Mouse (Mus musculus) midbrain, embryonic 12.5 days (tissue): ENCODE data around the gene Kmt2b. TPM values are rescaled to one million over a fixed set of nuclear protein-coding genes. Genes with fewer than 3 reads are reported as not detected.
A peak's percentile ranks its signal among the peaks of the same experiment; 100 is the strongest.

Experiments
- ATAC-seq: fragments of 200-750 bp; cut with Nextera tagmentation; 2 replicates; pipeline ENCODE4 v1.8.0; 2017; ENCODE audit warnings: low read depth, moderate TSS enrichment, moderate library complexity; ENCODE audit not compliant: low FRiP score
- H3K27ac ChIP-seq: fragments of 300-500 bp; sonication (generic); replicated peaks from 2 replicates; pipeline ENCODE4 v1.5.1; 2016; ENCODE audit warnings: mild to moderate bottlenecking
- H3K27me3 ChIP-seq: fragments of 300-500 bp; sonication (generic); 2 replicates; pipeline ENCODE4 v1.6.1; 2016; ENCODE audit warnings: mild to moderate bottlenecking
- H3K36me3 ChIP-seq: fragments of 300-500 bp; sonication (generic); 2 replicates; pipeline ENCODE4 v1.6.1; 2016
- H3K4me1 ChIP-seq: fragments of 300-500 bp; sonication (generic); 2 replicates; pipeline ENCODE4 v1.6.1; 2016
- H3K4me2 ChIP-seq: fragments of 300-500 bp; sonication (generic); replicated peaks from 2 replicates; pipeline ENCODE4 v1.6.1; 2016; ENCODE audit warnings: mild to moderate bottlenecking, moderate library complexity
- H3K4me3 ChIP-seq: fragments of 300-500 bp; sonication (generic); 2 replicates; pipeline ENCODE4 v1.5.1; 2016; ENCODE audit warnings: mild to moderate bottlenecking
- H3K9ac ChIP-seq: fragments of 300-500 bp; sonication (generic); replicated peaks from 2 replicates; pipeline ENCODE4 v1.6.1; 2016; ENCODE audit warnings: mild to moderate bottlenecking, moderate library complexity
- H3K9me3 ChIP-seq: fragments of 300-500 bp; sonication (generic); 2 replicates; pipeline ENCODE4 v1.6.1; 2016; ENCODE audit warnings: mild to moderate bottlenecking
- WGBS: fragments of 180-500 bp; shearing (Covaris S2); methylation state at CpG from one replicate; pipeline ENCODE4 v1.1.7; 2016; 5-methylcytosine and 5-hydroxymethylcytosine counted together
- polyA plus RNA-seq: library from polyadenylated mRNA; unstranded; fragments of >200 nt; fragmentation: Nextera tagmentation; extraction: Ambion mirVana; gene quantifications from 2 replicates; pipeline ENCODE4 v1.2.1, GENCODE M21; 2016

The Kmt2b gene
- polyA plus RNA-seq, 1 experiment from 2014 or later: 13.6 TPM

DNA sequence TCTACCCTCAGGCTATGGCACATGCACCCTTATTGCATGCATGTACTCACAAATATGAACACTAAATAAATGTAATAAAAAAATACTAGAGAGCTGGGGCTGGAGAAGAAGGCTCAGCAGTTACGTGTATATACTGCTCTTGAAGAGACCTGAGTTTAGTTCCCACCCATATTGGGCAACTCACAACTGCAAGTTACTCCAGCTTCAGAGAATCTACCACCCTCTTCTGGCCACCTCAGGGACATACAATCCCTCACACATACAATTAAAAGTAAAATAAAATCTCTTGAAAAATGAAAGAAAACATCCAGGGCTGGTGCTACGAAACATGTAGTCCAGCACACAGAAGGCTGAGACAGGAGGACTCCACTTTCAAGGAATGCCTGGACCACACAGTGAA, 25.9 kb upstream of the Kmt2b start:
- Histone ChIP-seq H3K9ac (no peak overlapping the region), H3K4me1 (no peaks in the 10 kb centered on the region), H3K9me3 (no peaks in the 10 kb centered on the region), H3K27ac (no peak overlapping the region), H3K27me3 (no peaks in the 10 kb centered on the region; the same call in 1 of the 2 replicates), H3K4me2 (no peak overlapping the region), H3K36me3 (peaks cover 42% of the 10 kb centered on the region), H3K4me3 (no peak overlapping the region)
- no peak for ATAC-seq
- WGBS: 85% methylated on average over 2 of the region's 2 CpGs

DNA sequence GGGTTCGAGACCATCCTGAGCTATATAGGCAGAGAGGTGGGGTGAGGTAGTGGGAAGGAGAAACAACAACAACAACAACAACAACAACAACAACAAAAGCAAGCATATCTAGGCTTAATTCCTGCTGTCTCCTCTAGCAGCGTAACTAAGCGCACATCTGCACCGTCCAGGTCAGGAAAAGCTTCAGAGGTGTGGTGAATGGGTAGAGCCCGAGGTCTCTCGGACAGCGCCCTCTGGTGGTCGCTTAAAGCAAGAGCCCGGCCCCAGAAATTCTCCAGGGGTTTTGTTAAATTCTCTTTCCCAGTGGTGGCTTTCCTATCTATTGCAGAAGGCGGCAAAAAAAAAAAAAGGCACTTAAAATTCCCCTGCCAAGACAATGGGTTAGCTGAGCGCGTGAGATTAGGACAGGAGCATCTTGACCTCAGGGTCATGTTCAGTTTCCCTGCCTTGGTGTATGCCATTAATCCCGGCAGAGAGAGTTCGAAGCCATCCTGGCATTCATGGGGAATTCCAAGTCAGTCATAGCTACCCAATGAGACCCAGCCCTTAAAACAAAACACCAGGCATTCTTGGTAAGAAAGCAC, 25.1 kb upstream of the Kmt2b start:
- WGBS: 20% methylated on average over 14 of the region's 14 CpGs
- H3K27me3 ChIP-seq: no peaks in the 10 kb centered on the region; the same call in 1 of the 2 replicates
- H3K4me2 ChIP-seq: no peak overlapping the region
- H3K4me3 ChIP-seq: no peak overlapping the region
- no peak overlapping the region for H3K9ac ChIP-seq
- H3K4me1 ChIP-seq: no peaks in the 10 kb centered on the region
- H3K27ac ChIP-seq: no peak overlapping the region
- H3K36me3 ChIP-seq: peaks cover 34% of the 10 kb centered on the region
- H3K9me3 ChIP-seq: no peaks in the 10 kb centered on the region
- ATAC-seq: no peak

DNA sequence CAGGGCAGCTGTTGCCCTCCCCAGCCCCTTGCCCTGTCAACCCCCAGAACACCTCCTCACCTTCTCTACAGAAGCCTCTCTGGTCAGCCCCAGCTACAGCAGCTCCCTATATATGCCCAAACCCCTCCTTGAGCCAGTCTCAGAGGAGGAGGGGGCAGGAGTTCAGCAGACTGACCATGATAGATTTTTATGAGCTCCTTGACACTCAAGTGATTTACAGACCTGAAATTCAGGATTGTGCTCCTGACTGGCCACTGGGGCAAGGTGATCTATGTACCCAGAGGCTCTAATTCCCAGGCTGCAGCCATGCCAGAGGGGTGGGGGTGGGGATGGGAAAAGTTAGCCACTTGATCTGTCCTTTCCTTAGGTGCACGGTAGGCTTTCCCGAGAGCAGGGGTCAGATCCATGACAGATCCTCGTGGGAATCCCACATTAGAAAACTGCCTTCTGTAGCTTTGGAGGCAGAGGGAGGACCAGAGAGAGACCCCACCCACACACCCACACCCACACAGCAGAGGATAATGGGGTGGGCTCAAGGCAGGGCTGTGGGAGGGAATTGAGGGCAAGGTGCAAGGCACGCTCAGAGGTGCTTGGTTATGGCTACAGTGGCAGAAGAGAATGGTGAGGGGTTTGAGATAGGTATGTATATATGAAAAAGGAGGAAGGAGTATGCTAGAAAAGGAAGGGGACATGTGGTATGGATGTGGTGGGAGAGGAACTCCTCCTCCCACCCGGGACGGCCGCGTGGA, 24.3 kb upstream of the Kmt2b start, which contains the start of gene Upk1a:
Gene Upk1a, minus strand, starts transcription at position 194 of the 749 bp plus-strand sequence.
- ATAC-seq: no peak
- no peak within 1 kb of the TSS for H3K4me2 ChIP-seq
- no peaks in the 10 kb centered on the region for H3K9me3 ChIP-seq
- no peak within 1 kb of the TSS for H3K27ac ChIP-seq
- no peaks in the 10 kb centered on the region; the same call in 1 of the 2 replicates for H3K27me3 ChIP-seq
- 78% methylated on average over 8 of the region's 8 CpGs for WGBS
- H3K4me3 ChIP-seq: no peak within 1 kb of the TSS
- H3K9ac ChIP-seq: no peak within 1 kb of the TSS
- peaks cover 26% of the 10 kb centered on the region for H3K36me3 ChIP-seq
- no peaks in the 10 kb centered on the region for H3K4me1 ChIP-seq

DNA sequence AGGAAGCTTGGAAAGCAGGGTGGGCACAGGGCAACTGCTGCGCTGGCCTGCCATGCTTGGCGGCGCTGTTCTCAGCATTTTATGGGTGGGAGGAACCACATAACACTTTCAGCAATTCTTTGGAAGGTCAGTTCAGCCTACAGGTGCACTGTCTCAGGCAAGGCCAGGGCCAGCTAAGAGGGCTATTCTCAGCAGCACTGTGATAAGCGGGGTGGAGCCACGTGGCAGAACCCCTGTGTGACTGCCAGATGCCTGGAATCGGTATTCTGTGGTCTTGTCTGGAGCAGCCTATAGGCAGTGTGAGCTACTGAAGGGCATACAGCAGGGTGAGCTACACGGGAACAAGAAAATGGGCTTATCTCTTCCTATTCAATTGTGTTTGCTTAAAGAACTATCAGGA, 21.5 kb upstream of the Kmt2b start:
- no peaks in the 10 kb centered on the region for H3K36me3 ChIP-seq
- no peak overlapping the region for H3K4me3 ChIP-seq
- no peaks in the 10 kb centered on the region for H3K4me1 ChIP-seq
- H3K9me3 ChIP-seq: no peaks in the 10 kb centered on the region
- ATAC-seq: no peak
- H3K4me2 ChIP-seq: no peak overlapping the region
- H3K27me3 ChIP-seq: no peaks in the 10 kb centered on the region; the same call in 1 of the 2 replicates
- no peak overlapping the region for H3K9ac ChIP-seq
- WGBS: 62% methylated on average over 7 of the region's 7 CpGs
- no peak overlapping the region for H3K27ac ChIP-seq

DNA sequence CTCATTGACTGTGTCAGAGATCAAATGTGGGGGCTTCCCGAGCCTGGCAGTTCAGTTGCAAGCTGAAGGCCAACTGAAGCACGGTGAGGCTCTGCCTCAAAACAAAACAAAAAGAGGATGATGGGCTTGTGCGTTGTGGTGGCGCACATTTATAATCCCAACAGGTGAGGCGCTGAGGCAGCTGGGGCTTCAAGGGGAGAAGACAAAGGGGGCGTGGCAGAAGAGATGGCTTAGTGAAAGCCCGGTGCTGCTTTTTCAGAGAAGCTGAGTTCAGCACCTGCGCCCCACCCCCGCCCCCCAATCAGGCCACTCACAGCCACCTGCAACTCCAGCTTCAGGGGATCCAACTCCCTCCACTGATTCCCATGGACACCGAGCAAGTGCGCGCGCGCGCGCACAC, 19.9 kb upstream of the Kmt2b start:
- Histone ChIP-seq H3K4me1 (no peaks in the 10 kb centered on the region), H3K27ac (no peak overlapping the region), H3K4me2 (no peak overlapping the region), H3K9ac (no peak overlapping the region), H3K27me3 (no peaks in the 10 kb centered on the region; the same call in 1 of the 2 replicates), H3K4me3 (no peak overlapping the region), H3K9me3 (no peaks in the 10 kb centered on the region), H3K36me3 (no peaks in the 10 kb centered on the region)
- WGBS: 54% methylated on average over 16 of the region's 16 CpGs
- no peak for ATAC-seq

DNA sequence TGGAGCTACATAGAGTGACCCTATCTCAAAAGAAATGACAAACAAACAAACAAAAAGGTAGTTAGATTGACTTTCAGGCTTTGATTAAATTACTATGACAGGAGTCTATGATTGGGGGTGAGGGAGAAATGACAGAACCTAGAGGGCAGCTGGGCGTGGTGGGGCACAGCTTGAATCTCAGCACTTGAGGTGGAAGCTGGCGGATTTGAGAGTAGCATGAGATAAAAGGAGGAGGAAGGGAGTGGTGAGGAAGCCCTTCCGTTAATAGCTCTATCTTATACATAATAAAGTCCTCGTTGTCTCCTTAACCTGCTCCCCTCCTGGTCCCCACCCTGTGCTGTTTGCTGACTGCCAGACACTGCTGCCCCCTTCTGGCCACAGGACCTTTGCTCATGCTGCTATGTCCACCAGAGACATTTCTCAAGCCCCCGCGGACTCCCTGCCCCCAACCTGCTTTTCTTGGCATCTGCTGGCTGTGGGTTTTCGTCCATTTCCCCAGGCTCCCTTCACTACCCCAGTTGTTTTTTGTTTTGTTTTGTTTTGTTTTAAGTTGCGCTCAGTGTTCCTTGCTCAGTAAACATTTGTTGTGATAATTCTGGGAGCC, 19.3 kb upstream of the Kmt2b start:
- Histone ChIP-seq H3K36me3 (no peaks in the 10 kb centered on the region), H3K4me3 (no peak overlapping the region), H3K27me3 (no peaks in the 10 kb centered on the region), H3K9me3 (no peaks in the 10 kb centered on the region), H3K9ac (no peak overlapping the region), H3K4me1 (no peaks in the 10 kb centered on the region), H3K27ac (no peak overlapping the region), H3K4me2 (no peak overlapping the region)
- no peak for ATAC-seq
- WGBS: 38% methylated on average over 8 of the region's 8 CpGs

DNA sequence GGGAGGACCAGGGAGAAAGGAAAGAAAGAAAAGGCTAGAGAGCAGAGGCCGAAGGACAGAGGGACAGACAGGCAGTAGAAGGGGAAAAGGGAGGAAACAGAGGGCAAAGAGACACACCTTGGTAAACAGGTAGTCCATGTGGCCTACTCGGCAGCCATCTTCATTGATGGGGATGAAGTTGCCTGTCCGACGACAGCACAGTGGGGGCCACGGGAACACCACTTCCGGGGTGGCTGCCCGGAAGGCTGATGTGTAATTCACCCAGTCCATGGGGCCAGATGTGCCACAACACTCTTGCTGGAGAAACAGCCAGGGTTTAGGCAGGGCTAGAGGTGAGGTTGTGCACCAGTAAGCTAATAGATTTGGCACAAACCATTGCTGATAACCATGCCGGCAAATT, 16.4 kb upstream of the Kmt2b start:
- no peaks in the 10 kb centered on the region for H3K36me3 ChIP-seq
- 88% methylated on average over 8 of the region's 8 CpGs for WGBS
- ATAC-seq: no peak

DNA sequence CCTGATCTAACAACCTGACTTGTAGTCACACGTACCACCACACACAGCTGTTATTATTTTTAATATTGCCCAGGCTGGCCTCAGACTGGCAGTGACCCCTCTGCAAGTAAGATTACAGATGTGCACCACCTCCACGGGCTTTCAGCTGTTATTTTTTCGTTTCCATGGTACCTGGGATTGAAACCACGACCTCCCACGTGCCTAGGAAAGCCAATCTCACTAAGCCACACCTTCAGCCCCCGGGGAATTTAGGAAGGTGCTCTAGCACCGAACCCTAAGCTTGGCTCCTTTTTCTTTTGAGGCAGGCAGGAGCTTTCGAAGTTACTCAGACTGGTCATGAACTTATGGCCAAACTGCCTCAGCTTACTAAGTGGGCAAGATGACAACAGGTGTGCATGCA, 15.9 kb upstream of the Kmt2b start:
- no peak overlapping the region for H3K4me2 ChIP-seq
- peaks cover 10% of the 10 kb centered on the region for H3K4me1 ChIP-seq
- H3K27me3 ChIP-seq: no peaks in the 10 kb centered on the region
- H3K36me3 ChIP-seq: no peaks in the 10 kb centered on the region
- ATAC-seq: no peak
- no peak overlapping the region for H3K9ac ChIP-seq
- 69% methylated on average over 8 of the region's 8 CpGs for WGBS
- no peak overlapping the region for H3K27ac ChIP-seq
- no peaks in the 10 kb centered on the region for H3K9me3 ChIP-seq
- no peak overlapping the region for H3K4me3 ChIP-seq

More for the DNA sequence above, 16.4 kb upstream of the Kmt2b start:
- Histone ChIP-seq H3K9ac (no peak overlapping the region), H3K27me3 (no peaks in the 10 kb centered on the region), H3K4me3 (no peak overlapping the region), H3K4me2 (no peak overlapping the region), H3K9me3 (no peaks in the 10 kb centered on the region), H3K27ac (no peak overlapping the region), H3K4me1 (peaks cover 6% of the 10 kb centered on the region; the same call in 1 of the 2 replicates)

DNA sequence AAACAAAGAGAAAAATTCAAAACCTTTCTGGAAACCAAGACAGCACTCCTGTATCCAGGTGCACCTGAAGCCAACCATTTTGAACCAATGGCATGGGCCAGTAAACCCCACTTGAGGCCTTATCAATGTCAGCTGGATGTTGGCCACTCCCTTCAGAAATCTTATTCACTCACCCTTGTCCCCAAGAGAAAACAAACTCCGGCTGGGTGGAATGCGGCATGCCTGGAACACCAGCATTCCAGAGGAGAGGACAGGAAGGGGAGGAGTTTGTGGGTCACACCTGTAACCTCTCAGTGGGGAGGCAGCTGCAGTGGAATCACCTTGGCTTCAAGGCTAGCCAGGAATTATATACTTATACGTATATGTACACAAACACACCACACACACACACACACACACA, 14.1 kb upstream of the Kmt2b start:
- Histone ChIP-seq H3K27ac (no peak overlapping the region), H3K4me2 (no peak overlapping the region), H3K36me3 (no peaks in the 10 kb centered on the region), H3K4me3 (no peak overlapping the region), H3K4me1 (peaks cover 10% of the 10 kb centered on the region), H3K9me3 (no peaks in the 10 kb centered on the region), H3K9ac (no peak overlapping the region), H3K27me3 (no peaks in the 10 kb centered on the region)
- no peak for ATAC-seq
- WGBS: 65% methylated on average over 3 of the region's 3 CpGs

DNA sequence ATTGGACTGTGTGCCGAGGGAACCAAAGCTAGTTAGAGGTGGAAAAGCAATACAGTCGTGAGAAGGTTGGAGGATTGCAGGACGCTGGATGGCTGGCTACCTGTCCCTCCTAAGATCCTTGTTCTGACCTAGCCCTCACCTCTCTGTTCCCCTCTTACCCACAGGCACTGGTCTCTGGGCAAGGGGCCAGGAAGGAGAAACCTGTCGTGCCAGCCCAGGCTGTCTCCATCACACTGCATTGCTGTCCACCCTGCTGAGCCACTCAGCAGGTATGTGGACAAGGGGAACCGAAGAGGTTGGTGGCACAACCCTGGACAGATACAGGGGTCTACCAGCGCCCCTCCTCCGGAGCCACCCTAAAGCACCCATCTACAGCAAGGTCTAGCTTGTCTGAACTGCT, 12.1 kb upstream of the Kmt2b start:
- Histone ChIP-seq H3K9ac (peak overlapping the region; percentile 31; the same call in 1 of the 2 replicates), H3K4me3 (no peak overlapping the region), H3K9me3 (no peaks in the 10 kb centered on the region), H3K27me3 (no peaks in the 10 kb centered on the region), H3K4me1 (peaks cover 10% of the 10 kb centered on the region), H3K27ac (no peak overlapping the region), H3K36me3 (no peaks in the 10 kb centered on the region), H3K4me2 (peak overlapping the region; percentile 38; the same call in 1 of the 2 replicates)
- 77% methylated on average over 7 of the region's 7 CpGs for WGBS
- ATAC-seq: no peak

DNA sequence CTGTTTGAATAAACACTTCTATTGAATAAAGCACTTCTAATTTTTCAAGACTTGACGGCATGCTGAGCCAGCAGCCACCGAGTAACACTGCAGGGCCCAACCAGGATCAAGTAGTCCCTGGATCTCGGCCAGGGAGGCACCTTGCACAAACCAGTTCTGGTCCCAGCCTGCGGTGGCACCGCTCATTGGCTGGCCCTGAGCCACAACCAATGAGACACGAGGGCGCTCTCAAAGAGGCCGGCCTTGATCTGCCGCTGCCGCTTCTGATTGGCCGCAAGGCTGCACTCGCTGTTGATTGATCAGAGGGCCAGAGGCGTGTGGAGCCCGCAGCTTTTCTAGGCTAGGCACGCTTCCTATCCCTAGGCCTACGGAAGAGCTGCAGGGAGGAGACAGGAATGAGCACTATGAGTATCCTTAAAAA, 11.4 kb upstream of the Kmt2b start:
- peak; percentile 99 for ATAC-seq
- WGBS: 2% methylated on average over 16 of the region's 16 CpGs
- peak overlapping the region; percentile 38 for H3K4me2 ChIP-seq
- peaks cover 11% of the 10 kb centered on the region for H3K4me1 ChIP-seq
- no peaks in the 10 kb centered on the region for H3K36me3 ChIP-seq
- H3K9ac ChIP-seq: peak overlapping the region; percentile 31; the same call in 1 of the 2 replicates
- H3K4me3 ChIP-seq: no peak overlapping the region
- no peaks in the 10 kb centered on the region for H3K27me3 ChIP-seq
- H3K27ac ChIP-seq: 0 out of 2 replicates have a peak overlapping the region, but pooled peaks have one; percentile 25
- no peaks in the 10 kb centered on the region for H3K9me3 ChIP-seq

DNA sequence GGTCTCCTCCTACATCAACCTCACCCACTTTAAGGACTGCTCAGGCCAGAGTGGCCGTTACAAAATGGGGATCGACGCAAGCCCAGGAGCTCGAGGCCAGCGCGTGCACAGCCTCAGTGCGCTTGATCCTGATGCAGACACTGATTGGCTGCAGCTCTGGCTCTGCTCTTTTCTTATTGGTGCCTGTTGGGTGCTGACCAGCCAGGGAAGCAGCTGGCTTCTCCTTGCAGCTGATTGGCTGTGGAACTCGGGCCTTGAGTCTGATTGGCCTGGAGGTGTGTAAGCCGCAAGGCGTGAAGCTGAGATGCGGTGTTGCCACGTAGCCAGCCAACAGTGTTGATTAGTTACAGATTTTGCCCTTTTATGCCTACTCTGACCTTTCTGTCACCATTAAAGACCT, 10.3 kb upstream of the Kmt2b start, which contains the start of gene Zbtb32:
Gene Zbtb32, minus strand, starts transcription at position 124 of the 400 bp plus-strand sequence.
- no peak for ATAC-seq
- Histone ChIP-seq H3K4me2 (peak within 1 kb of the TSS; percentile 32), H3K9me3 (no peaks in the 10 kb centered on the region), H3K36me3 (no peaks in the 10 kb centered on the region), H3K4me3 (no peak within 1 kb of the TSS), H3K27me3 (no peaks in the 10 kb centered on the region), H3K27ac (0 out of 2 replicates have a peak within 1 kb of the TSS, but pooled peaks have one; percentile 25), H3K9ac (no peak within 1 kb of the TSS), H3K4me1 (peaks cover 13% of the 10 kb centered on the region)
- 93% methylated on average over 12 of the region's 12 CpGs for WGBS
